Comparison of ENCODE assay signal across 8 mouse cellular contexts in genomic region chr16:84703769-84704660, GRCm38 (mm10). TPM values are rescaled to one million over a fixed set of nuclear protein-coding genes. Genes with fewer than 3 reads are reported as not detected.
A peak's percentile ranks its signal among the peaks of the same experiment; 100 is the strongest.
DNase-seq lines count a peak whose midpoint lies in the region; ATAC-seq and TF ChIP-seq lines count a peak whose summit lies in the region.

No protein-coding gene starts in this region.

- H3K9ac ChIP-seq in kidney, embryonic 15.5 days: no peak overlapping the region
- no peak overlapping the region for H3K9ac ChIP-seq in hindbrain, embryonic 16.5 days (ENCODE audit: low read depth, low read length)
- H3K9ac ChIP-seq in midbrain, embryonic 16.5 days (ENCODE audit: low read depth, low read length): no peak overlapping the region

- no peak for TF ChIP-seq CTCF in bone marrow, adult 2 months (IDR thresholded peaks at IDR 0.05; ENCODE audit: control insufficient read depth, insufficient read depth, low read length)

- TF ChIP-seq POLR2A in bone marrow, adult 2 months (IDR thresholded peaks at IDR 0.05; ENCODE audit: borderline replicate concordance, control insufficient read depth, low read depth, low read length): no peak

- ATAC-seq in kidney, embryonic 15.5 days (replicated peaks; ENCODE audit: low FRiP score): no peak
- ATAC-seq in hindbrain, embryonic 16.5 days: no peak
- no peak for ATAC-seq in midbrain, embryonic 16.5 days

- no peaks in the 10 kb centered on the region; the same call in none of the 2 replicates for H3K27me3 ChIP-seq in kidney, embryonic 15.5 days
- peaks cover 11% of the 10 kb centered on the region for H3K27me3 ChIP-seq in hindbrain, embryonic 16.5 days (replicated peaks; ENCODE audit: control insufficient read depth, insufficient read depth, low read length)
- peaks cover 18% of the 10 kb centered on the region for H3K27me3 ChIP-seq in midbrain, embryonic 16.5 days (ENCODE audit: control insufficient read depth, insufficient read depth, low read depth, low read length)

- peak overlapping the region; percentile 64 for H3K4me3 ChIP-seq in kidney, embryonic 15.5 days (replicated peaks)
- peak overlapping the region; percentile 59 for H3K4me3 ChIP-seq in bone marrow, adult 2 months (replicated peaks; ENCODE audit: control insufficient read depth, low read depth, low read length)
- H3K4me3 ChIP-seq in hindbrain, embryonic 16.5 days (ENCODE audit: low read length): peak overlapping the region; percentile 71; the same call in 1 of the 2 replicates
- H3K4me3 ChIP-seq in midbrain, embryonic 16.5 days (ENCODE audit: low read depth, low read length): peak overlapping the region; percentile 63; the same call in 1 of the 2 replicates

- no peak overlapping the region for H3K27ac ChIP-seq in kidney, embryonic 15.5 days
- no peak overlapping the region for H3K27ac ChIP-seq in bone marrow, adult 2 months (ENCODE audit: control insufficient read depth, insufficient read depth, low read depth, low read length, poor library complexity)
- no peak overlapping the region for H3K27ac ChIP-seq in hindbrain, embryonic 16.5 days (ENCODE audit: low read depth, low read length)
- no peak overlapping the region for H3K27ac ChIP-seq in midbrain, embryonic 16.5 days (ENCODE audit: low read length)

- H3K9me3 ChIP-seq in kidney, embryonic 15.5 days (replicated peaks): no peaks in the 10 kb centered on the region
- no peaks in the 10 kb centered on the region for H3K9me3 ChIP-seq in hindbrain, embryonic 16.5 days (ENCODE audit: control insufficient read depth, low read length)
- H3K9me3 ChIP-seq in midbrain, embryonic 16.5 days (replicated peaks; ENCODE audit: control insufficient read depth, low read length, poor library complexity, severe bottlenecking): no peaks in the 10 kb centered on the region

- DNase-seq in kidney, adult 9 months: no peak
- DNase-seq in cerebellum, postnatal 25 days: no peak
- DNase-seq in T-cell, adult 2 months (ENCODE audit: low spot score): no peak
- no peak for DNase-seq in adrenal gland, adult 18-20 months (ENCODE audit: low spot score in 2 of 2)

- peak overlapping the region; percentile 99 for H3K4me2 ChIP-seq in kidney, embryonic 15.5 days
- H3K4me2 ChIP-seq in hindbrain, embryonic 16.5 days (ENCODE audit: low read length): peak overlapping the region; percentile 100
- peak overlapping the region; percentile 100 for H3K4me2 ChIP-seq in midbrain, embryonic 16.5 days (ENCODE audit: low read length)

- no peaks in the 10 kb centered on the region for H3K36me3 ChIP-seq in kidney, embryonic 15.5 days
- H3K36me3 ChIP-seq in hindbrain, embryonic 16.5 days (ENCODE audit: control insufficient read depth, insufficient read depth, low read length): no peaks in the 10 kb centered on the region
- H3K36me3 ChIP-seq in midbrain, embryonic 16.5 days (ENCODE audit: control insufficient read depth, insufficient read depth, low read length): no peaks in the 10 kb centered on the region

- 0 out of 2 replicates have a peak, but pooled peaks cover 6% of the 10 kb centered on the region for H3K4me1 ChIP-seq in kidney, embryonic 15.5 days
- H3K4me1 ChIP-seq in bone marrow, adult 2 months (ENCODE audit: control insufficient read depth, insufficient read depth, low read length): peaks cover 2% of the 10 kb centered on the region; the same call in 1 of the 2 replicates
- peaks cover 8% of the 10 kb centered on the region; the same call in 1 of the 2 replicates for H3K4me1 ChIP-seq in hindbrain, embryonic 16.5 days (ENCODE audit: control insufficient read depth, insufficient read depth, low read depth, low read length)
- H3K4me1 ChIP-seq in midbrain, embryonic 16.5 days (ENCODE audit: control insufficient read depth, insufficient read depth, low read length): peaks cover 9% of the 10 kb centered on the region; the same call in 1 of the 2 replicates

- WGBS in kidney, embryonic 15.5 days: 58% methylated on average over 13 of the region's 13 CpGs
- 55% methylated on average over 13 of the region's 13 CpGs for WGBS in bone marrow, adult 2 months
- 61% methylated on average over 13 of the region's 13 CpGs for WGBS in hindbrain, embryonic 16.5 days
- 60% methylated on average over 13 of the region's 13 CpGs for WGBS in midbrain, embryonic 16.5 days

RNA-seq across cellular contexts. Expression of gene Mrpl39, which starts 31.5 kb away (rescaled TPM):
- 48.0 and 51.9 TPM in 2 replicates for polyA plus RNA-seq in kidney, embryonic 15.5 days (2015; fragmentation: Nextera tagmentation; extraction: Ambion mirVana)
- 6.8 and 14.5 TPM in 2 replicates for polyA plus RNA-seq in bone marrow, adult 2 months (2011; ENCODE audit: insufficient read depth, insufficient read length, low replicate concordance, missing spikeins)
- polyA plus RNA-seq in hindbrain, embryonic 16.5 days (2015; fragmentation: Nextera tagmentation; extraction: Ambion mirVana): 35.6 and 36.0 TPM in 2 replicates
- 37.3 and 37.4 TPM in 2 replicates for polyA plus RNA-seq in midbrain, embryonic 16.5 days (2015; fragmentation: Nextera tagmentation; extraction: Ambion mirVana)
- 10 to 100 TPM; 43.8 to 44.5 TPM for total RNA-seq in adrenal gland, adult 18-20 months (2021)
